Mouse (Mus musculus) lung, postnatal 0 days (tissue): ENCODE measurements around the gene Stk32b. TPM values are rescaled to one million over a fixed set of nuclear protein-coding genes. Genes with fewer than 3 reads are reported as not detected.

Experiments used
- ATAC-seq: fragments of 200-750 bp; cut with Nextera tagmentation; 2 replicates; pipeline ENCODE4 v1.8.0; 2017; ENCODE audit warnings: moderate library complexity
- DNase-seq: peaks from one replicate; pipeline ENCODE4 v3.0.0-alpha.2; 2016; ENCODE audit warnings: low spot score
- H3K27ac ChIP-seq: fragments of 300-500 bp; sonication (generic); 2 replicates; pipeline ENCODE4 v1.5.1; 2014; ENCODE audit warnings: antibody characterized with exemption, mild to moderate bottlenecking, low read length, mixed read lengths
- H3K27me3 ChIP-seq: fragments of 300-500 bp; sonication (generic); replicated peaks from 2 replicates; pipeline ENCODE4 v1.6.1; 2014; ENCODE audit warnings: low read length, mixed read lengths; ENCODE audit not compliant: insufficient read depth
- H3K36me3 ChIP-seq: fragments of 300-500 bp; sonication (generic); 2 replicates; pipeline ENCODE4 v1.6.1; 2014; ENCODE audit warnings: low read length, mixed read lengths; ENCODE audit not compliant: insufficient read depth
- H3K4me1 ChIP-seq: fragments of 300-500 bp; sonication (generic); 2 replicates; pipeline ENCODE4 v1.6.1; 2014; ENCODE audit warnings: antibody characterized with exemption, low read depth, low read length, mixed read lengths; ENCODE audit not compliant: insufficient read depth
- H3K4me2 ChIP-seq: fragments of 300-500 bp; sonication (generic); replicated peaks from 2 replicates; pipeline ENCODE4 v1.6.1; 2014; ENCODE audit warnings: low read depth, mild to moderate bottlenecking, low read length, moderate library complexity, mixed read lengths
- H3K4me3 ChIP-seq: fragments of 300-500 bp; sonication (generic); 2 replicates; pipeline ENCODE4 v1.5.1; 2014; ENCODE audit warnings: low read depth, low read length
- H3K9ac ChIP-seq: fragments of 300-500 bp; sonication (generic); replicated peaks from 2 replicates; pipeline ENCODE4 v1.6.1; 2014; ENCODE audit warnings: low read depth, mild to moderate bottlenecking
- H3K9me3 ChIP-seq: fragments of 300-500 bp; sonication (generic); 2 replicates; pipeline ENCODE4 v1.6.1; 2016; ENCODE audit warnings: low read length, mixed read lengths
- CTCF ChIP-seq: IDR thresholded peaks from 2 replicates; pipeline ENCODE4 v1.5.1; 2016; ENCODE audit warnings: antibody characterized with exemption, mild to moderate bottlenecking
- EP300 ChIP-seq: IDR thresholded peaks from 2 replicates; pipeline ENCODE4 v1.6.1; 2016; ENCODE audit warnings: antibody characterized with exemption, mild to moderate bottlenecking, control low read depth
- WGBS: fragments of 180-500 bp; shearing (Covaris S2); extraction: QIAGEN DNeasy Blood & Tissue Kit; methylation state at CpG from one replicate; pipeline ENCODE4 v1.1.7; 2014; 5-methylcytosine and 5-hydroxymethylcytosine counted together
- polyA plus RNA-seq: library from polyadenylated mRNA; unstranded; fragments of >200 nt; fragmentation: Nextera tagmentation; extraction: Ambion mirVana; gene quantifications from 2 replicates; pipeline ENCODE4 v1.2.1, GENCODE M21; 2015

Stk32b gene
- polyA plus RNA-seq, 1 experiment from 2014 or later = 0.05 TPM

DNA sequence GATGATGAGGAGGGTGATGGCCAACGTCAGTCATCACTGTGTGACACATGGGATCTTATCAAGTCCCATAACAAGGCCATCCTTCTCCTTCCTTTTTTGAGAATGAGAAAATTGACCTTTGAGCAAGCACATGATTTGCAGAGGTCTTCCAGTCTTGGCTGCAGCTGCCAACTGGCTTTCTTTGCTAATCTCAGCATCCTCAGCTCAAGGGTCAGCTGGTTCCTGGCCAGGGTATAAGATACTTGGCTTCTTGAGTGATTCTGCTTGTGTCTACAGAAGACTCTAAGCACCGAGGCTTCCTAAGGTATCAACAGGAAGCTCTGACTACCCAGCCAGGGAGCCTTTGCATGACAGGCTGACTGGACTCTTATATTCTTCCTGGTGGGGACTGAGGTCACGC lies 269.4 kb downstream of the Stk32b start:
- 67% methylated on average over 3 of the region's 3 CpGs for WGBS
- Histone ChIP-seq H3K27ac (no peak overlapping the region), H3K9ac (no peak overlapping the region), H3K27me3 (no peaks in the 10 kb centered on the region), H3K4me1 (no peaks in the 10 kb centered on the region), H3K4me3 (no peak overlapping the region), H3K36me3 (no peaks in the 10 kb centered on the region), H3K9me3 (no peaks in the 10 kb centered on the region), H3K4me2 (no peak overlapping the region)
- DNase-seq (no peak), ATAC-seq (no peak)
- no peak for TF ChIP-seq CTCF
- TF ChIP-seq EP300 = no peak

DNA sequence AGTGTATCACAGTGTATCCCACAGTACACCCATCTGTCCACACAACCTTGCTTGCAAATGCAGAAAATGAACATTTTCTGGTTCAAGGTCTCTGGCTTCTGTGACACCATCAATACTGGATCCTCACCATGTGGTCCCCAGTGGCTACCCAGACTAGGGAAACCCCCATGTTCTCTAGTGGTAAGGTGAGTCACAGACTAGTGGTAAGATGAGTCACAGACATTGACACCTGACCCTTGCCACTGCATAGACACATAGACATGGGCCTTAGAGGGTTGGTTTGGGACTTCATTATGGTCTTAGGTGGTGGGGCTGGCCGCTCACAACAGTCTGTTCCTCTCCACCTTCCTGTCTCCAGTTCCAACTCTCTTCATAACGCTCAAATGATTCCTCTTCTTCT lies 274.2 kb downstream of the Stk32b start:
- Histone ChIP-seq H3K4me1 (no peaks in the 10 kb centered on the region), H3K27me3 (no peaks in the 10 kb centered on the region), H3K4me3 (no peak overlapping the region), H3K27ac (no peak overlapping the region), H3K36me3 (no peaks in the 10 kb centered on the region), H3K9ac (no peak overlapping the region), H3K9me3 (no peaks in the 10 kb centered on the region), H3K4me2 (no peak overlapping the region)
- TF ChIP-seq EP300 (no peak), CTCF (no peak)
- 67% methylated on average over 2 of the region's 2 CpGs for WGBS
- no peak for ATAC-seq
- DNase-seq = no peak

DNA sequence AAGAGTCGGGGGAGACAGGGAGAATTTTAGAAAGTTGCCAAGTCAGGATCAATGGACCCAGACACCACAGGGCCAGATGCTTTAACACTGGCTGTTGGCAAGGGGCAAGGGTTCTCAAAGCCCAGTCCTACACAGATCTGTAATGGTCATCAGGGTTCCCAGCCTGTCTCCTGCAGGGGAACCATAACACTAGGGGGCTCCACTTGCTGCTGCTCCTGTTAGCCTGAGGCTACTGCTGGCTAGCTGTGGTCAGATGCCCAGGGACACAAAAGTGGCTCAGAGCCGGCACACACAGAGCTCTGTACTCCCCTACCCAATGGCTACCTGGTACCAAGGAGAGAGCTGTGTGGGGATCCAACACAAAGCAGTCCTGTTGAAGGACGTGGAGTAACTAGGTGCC lies 281.6 kb downstream of the Stk32b start:
- ATAC-seq = no peak
- Histone ChIP-seq H3K9me3 (no peaks in the 10 kb centered on the region), H3K4me3 (no peak overlapping the region), H3K27me3 (no peaks in the 10 kb centered on the region), H3K4me2 (no peak overlapping the region), H3K4me1 (no peaks in the 10 kb centered on the region), H3K9ac (no peak overlapping the region), H3K36me3 (no peaks in the 10 kb centered on the region), H3K27ac (no peak overlapping the region)
- WGBS = 66% methylated on average over 3 of the region's 3 CpGs
- DNase-seq = no peak
- TF ChIP-seq EP300 = no peak
- no peak for TF ChIP-seq CTCF

DNA sequence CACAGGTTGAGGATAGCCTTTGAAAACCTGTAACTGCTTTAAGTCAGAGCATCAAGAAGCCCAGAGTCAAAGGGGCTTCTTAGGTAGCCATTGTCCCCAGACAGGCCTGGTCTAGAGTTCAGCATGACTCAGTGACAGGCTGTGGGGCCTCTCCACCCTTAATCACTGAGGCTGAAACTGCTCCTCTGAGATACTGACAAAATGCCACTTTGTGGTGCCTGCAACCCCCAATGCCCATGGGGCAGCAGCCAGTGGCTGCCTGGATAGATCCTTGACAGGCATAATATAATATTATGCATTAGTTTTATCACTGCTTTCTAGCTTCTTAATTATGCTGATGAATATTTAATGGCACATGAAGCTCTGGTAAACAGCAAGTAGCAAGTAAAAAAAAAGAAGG lies 289.8 kb downstream of the Stk32b start:
- Histone ChIP-seq H3K9ac (no peak overlapping the region), H3K4me2 (no peak overlapping the region), H3K4me1 (no peaks in the 10 kb centered on the region), H3K4me3 (no peak overlapping the region), H3K9me3 (no peaks in the 10 kb centered on the region), H3K27ac (no peak overlapping the region), H3K27me3 (no peaks in the 10 kb centered on the region), H3K36me3 (no peaks in the 10 kb centered on the region)
- TF ChIP-seq CTCF = no peak
- TF ChIP-seq EP300 = no peak
- ATAC-seq (no peak), DNase-seq (no peak)

DNA sequence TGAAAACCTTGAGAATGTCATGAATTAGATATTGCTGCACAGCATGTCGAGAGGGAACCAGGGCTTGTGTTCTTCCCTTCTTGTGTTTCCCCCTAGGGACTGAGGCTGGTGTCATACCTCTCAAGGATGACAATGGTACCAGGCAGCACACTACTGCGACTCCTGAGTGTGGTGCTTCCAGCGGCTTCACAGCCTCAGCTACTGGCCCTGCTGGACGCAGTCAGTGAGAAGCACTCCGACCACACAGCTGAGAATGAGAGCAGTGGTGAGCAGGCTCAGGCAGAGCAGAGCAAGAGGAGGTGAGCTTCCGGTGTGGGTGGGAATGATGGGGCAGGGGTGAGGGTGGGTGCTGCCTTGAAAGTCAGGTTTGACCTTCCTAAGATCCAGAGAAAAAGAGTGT lies 297.9 kb downstream of the Stk32b start:
- DNase-seq (no peak), ATAC-seq (no peak)
- H3K36me3 ChIP-seq = no peaks in the 10 kb centered on the region
- 88% methylated on average over 6 of the region's 6 CpGs for WGBS
- no peaks in the 10 kb centered on the region for H3K27me3 ChIP-seq
- no peaks in the 10 kb centered on the region for H3K9me3 ChIP-seq
- no peaks in the 10 kb centered on the region for H3K4me1 ChIP-seq
- no peak overlapping the region for H3K27ac ChIP-seq
- TF ChIP-seq EP300 = no peak
- TF ChIP-seq CTCF = no peak
- no peak overlapping the region for H3K4me2 ChIP-seq
- no peak overlapping the region for H3K4me3 ChIP-seq
- H3K9ac ChIP-seq = no peak overlapping the region

Other genes starting within 250 kb of the Stk32b start
- 5.7 and 5.8 TPM in 2 replicates for gene Cytl1, start 18.3 kb upstream of the Stk32b start, polyA plus RNA-seq
- gene Msx1, start 107.4 kb upstream of the Stk32b start, polyA plus RNA-seq = 2.2 and 3.4 TPM in 2 replicates